Mouse (Mus musculus): ENCODE measurements around the gene Myocd. TPM values are rescaled to one million over a fixed set of nuclear protein-coding genes. Genes with fewer than 3 reads are reported as not detected.
A peak's percentile ranks its signal among the peaks of the same experiment; 100 is the strongest.

Myocd gene
- total RNA-seq, 2 experiments from 2014 or later, result 0.61 to 0.70 TPM

DNA sequence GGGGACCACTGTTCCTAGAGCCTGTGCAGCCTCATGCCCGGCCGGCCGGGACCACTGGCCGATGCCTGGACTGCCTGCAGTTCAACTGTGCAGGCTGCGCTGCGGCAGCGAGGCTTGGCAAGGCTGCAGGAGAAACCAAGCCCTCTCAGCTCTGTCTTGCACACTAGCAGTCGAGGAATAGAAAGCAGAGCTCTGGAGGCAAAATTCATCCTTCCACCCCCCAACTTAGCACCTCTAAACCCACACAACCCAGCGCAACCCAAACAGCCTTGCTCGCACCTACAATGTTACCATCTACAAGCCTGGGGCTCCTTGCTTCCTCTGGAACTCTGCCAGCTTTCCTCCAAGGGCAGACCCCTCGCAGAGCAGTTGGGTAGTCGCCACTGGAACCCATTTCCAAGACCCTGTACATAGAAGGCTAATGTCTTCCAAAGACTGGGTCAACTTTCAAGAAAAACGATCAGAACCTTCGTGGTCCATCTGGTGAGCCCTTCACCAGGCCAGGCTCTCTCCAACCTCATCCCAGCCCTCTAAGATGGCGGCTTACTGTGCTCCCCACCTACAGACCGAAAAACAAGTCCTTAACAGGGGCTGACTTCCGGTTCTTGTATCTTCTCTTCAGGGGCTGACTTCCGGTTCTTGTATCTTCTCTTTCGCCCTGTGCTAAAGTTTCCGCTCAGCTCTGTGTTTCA is 111.7 kb downstream of the Myocd start:
- Histone ChIP-seq H3K4me3 (no peak overlapping the region), H3K27ac (no peak overlapping the region)
- intact Hi-C loops (cut with DNase I), result no loop called here
- no peak for TF ChIP-seq CTCF (IDR thresholded peaks at IDR 0.05)
- DNase-seq, result no peak

DNA sequence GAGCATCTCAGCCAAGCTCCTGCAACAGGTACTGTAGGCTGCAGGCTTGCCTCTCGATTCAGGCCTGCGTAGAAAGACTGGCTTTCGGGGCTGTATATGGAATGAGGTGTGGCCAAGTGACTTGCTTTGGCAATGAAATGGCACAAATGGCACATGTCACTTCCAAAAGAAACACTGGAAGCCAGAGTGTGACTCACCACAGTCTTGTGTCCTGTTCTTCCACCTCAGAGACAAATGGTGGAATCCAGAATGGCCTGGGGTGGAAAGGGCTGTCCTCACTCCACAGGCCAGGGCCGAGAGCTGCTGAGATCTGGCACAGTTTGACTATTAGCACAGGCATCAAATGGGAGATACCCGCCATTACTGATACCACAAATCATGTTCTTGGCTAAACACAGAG is 116.8 kb downstream of the Myocd start:
- intact Hi-C loops (cut with DNase I), result no loop called here
- TF ChIP-seq CTCF (IDR thresholded peaks at IDR 0.05), result no peak
- Histone ChIP-seq H3K4me3 (no peak overlapping the region), H3K27ac (no peak overlapping the region)
- DNase-seq, result no peak

DNA sequence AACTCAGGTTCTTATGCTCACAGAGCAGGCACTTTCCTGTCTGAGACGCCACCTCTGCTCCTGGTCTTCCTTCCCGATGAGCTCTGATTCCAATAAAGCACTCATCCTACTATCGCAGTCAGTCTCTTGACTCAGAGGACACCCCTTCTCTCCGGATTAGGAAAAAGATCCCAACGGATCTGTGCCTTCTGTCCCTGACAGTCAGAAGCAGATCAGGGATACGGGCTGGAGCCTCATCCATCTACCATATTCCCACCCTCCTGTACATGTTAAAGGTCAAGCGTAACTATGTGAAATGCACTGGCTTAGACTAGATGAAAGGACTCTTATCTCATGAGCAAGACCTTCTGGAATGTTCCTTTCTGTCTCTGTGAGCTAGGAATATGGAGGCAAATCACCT is 121.3 kb downstream of the Myocd start:
- H3K4me3 ChIP-seq, result no peak overlapping the region
- no peak overlapping the region for H3K27ac ChIP-seq
- DNase-seq, result no peak
- intact Hi-C loops (cut with DNase I), result no loop called here
- no peak for TF ChIP-seq CTCF (IDR thresholded peaks at IDR 0.05)

DNA sequence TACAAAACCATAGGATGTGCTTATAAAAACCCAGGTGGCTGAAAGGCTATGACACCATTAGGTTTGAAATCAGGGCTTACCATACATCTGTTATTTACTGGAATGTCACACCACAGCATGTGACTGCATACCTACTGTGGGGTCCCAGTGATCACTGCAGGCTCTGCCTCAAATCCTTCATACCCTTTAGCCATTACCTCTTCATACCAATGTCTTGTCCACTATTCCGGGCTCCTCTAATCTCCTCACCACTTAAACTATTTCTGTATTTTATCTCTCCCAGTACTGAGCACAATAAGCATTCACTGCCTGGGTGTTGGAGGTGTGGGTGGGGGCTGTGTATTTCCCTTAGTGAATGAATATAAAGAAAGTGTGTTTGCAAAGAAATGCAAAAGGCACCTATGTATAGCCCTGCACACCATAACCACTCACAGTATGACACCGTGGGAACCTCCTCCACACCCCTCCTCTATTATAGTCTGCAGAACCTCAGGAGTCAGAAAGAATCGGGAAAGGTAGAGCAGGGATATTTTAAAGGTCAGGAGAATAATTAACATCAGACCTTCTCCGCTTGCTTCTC is 126.9 kb downstream of the Myocd start:
- Histone ChIP-seq H3K27ac (no peak overlapping the region), H3K4me3 (no peak overlapping the region)
- no peak for DNase-seq
- intact Hi-C loops (cut with DNase I), result no loop called here
- TF ChIP-seq CTCF (IDR thresholded peaks at IDR 0.05), result no peak

DNA sequence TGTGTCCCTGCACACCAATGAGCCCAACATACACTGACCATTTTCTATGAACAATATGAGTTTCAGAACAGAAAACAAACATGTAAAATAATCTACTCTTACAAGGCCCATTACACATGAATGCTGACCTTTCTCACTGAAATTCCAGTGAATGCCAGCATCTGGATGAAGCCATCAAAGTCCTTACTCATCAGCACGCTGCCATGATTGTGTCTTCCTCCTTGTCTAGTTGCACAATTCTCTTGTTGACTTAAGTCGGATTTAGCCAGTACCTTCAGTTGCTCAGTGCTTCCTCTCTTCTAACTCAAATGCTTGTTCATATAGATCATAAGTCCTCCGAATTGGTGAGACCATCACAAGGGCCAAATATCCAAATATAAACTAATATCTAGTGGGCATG is 130.8 kb downstream of the Myocd start:
- no peak for TF ChIP-seq CTCF (IDR thresholded peaks at IDR 0.05)
- H3K4me3 ChIP-seq, result no peak overlapping the region
- no peak for DNase-seq
- no peak overlapping the region for H3K27ac ChIP-seq
- intact Hi-C loops (cut with DNase I), result no loop called here

DNA sequence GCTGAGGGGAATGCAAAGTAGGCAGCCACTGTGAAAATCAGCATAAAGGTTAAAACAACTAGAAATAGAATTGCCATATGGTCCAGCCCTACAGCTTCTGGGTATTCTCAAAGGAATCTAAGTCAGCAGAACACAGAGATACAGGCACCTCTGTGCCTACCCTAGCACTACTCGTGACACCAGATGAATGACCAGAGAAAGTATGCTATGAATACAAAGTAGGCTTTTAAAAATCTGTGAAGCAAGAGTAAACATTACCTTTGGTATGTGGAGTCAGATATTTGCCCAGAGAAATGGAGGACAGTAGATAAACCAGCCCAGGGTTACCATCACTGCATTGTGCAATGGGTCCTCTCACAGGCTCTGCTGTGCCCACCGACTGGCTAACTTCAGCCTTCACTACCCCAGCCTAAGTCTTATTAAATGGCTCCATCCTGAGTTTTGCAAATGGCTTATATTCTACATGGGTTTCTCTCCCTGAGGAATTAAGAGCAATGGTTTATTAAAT is 132.6 kb downstream of the Myocd start:
- TF ChIP-seq CTCF (IDR thresholded peaks at IDR 0.05), result no peak
- Histone ChIP-seq H3K4me3 (no peak overlapping the region), H3K27ac (no peak overlapping the region)
- no peak for DNase-seq
- intact Hi-C loops (cut with DNase I), result no loop called here

DNA sequence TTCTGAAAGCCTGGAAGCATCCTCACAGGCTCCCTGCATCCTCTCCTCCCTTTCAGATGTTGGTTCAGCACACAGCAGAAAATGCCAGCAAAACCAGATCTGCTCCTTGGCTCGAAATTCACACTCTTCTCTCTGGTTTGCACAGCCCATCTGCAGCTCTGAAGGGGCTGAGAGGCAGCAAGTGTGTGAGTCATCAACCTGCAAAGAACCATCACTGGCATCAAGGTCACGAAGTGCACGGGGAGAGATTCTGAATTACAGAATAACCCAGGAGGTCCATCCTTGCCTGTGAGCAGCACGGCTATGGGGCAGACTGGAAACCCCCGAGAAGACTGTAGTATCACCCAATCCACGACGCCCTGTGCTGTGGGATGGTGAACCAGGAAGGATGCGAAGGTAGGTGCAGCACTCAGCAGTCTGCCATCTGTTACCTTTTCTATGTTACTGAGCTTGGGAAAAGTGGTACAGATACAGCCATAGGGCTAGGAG is 134.5 kb downstream of the Myocd start:
- intact Hi-C loops (cut with DNase I), result no loop called here
- no peak overlapping the region for H3K27ac ChIP-seq
- no peak for DNase-seq
- TF ChIP-seq CTCF (IDR thresholded peaks at IDR 0.05), result no peak
- no peak overlapping the region for H3K4me3 ChIP-seq

DNA sequence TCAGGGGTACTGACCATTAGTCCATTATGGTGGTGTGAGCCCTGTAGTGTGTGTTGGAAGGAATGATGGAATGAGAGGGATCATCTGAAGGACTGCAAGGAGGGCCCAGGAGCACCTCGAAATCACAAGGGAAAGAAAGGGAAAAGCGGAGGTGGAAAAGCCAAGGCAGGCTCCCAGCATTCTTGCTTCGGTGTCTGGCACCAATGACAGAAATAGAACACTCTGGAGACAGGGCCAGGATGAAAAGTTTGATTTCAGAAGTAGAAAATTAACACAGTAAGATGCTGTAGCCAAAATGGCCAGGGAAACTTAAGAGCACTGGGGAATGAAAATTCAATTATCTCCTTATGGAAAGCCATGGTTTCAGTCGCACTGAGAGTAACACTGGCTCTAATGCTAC is 136.1 kb downstream of the Myocd start:
- TF ChIP-seq CTCF (IDR thresholded peaks at IDR 0.05), result no peak
- intact Hi-C loops (cut with DNase I), result no loop called here
- Histone ChIP-seq H3K4me3 (no peak overlapping the region), H3K27ac (no peak overlapping the region)
- DNase-seq, result no peak

DNA sequence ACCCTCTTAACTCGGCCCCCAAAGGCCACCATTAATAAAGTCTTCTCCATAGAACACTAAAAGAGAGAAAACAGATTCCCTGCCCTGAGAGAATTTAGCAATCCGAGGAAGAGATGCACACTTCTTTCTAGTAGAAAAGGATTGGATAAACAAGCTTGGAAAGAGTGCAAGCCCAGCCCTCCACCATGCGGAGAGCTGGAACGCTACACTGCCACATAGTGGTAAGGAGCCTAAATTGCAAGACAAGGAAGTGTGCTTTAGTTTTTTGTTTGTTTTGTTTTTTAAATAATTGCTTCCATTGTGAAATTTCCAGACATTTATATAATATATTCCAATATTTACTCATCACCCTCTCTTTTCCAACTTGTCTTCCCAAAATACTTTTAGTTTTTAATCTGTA is 140.7 kb downstream of the Myocd start:
- Histone ChIP-seq H3K27ac (no peak overlapping the region), H3K4me3 (no peak overlapping the region)
- peak; percentile 56 for TF ChIP-seq CTCF (IDR thresholded peaks at IDR 0.05)
- intact Hi-C loops (cut with DNase I), result no loop called here
- no peak for DNase-seq

DNA sequence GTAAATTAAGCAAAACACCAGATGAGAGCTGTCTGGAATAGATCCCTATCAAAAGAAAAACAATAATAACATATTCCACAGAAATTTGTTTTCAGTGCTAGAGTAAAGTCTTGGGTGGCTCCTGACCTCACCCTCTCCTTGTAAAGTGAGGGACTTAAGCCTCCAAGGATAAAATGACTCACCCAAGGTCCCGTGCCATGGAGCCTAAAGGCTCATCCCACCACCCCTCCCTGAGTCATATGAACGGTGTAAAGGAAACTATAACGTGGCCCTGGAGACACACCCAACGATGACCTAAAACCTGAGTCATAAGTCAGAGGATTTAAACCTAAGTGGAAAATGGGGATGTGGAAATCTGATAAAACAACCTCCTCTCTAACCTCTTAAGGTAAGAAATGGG is 141.1 kb downstream of the Myocd start:
- intact Hi-C loops (cut with DNase I), result no loop called here

DNA sequence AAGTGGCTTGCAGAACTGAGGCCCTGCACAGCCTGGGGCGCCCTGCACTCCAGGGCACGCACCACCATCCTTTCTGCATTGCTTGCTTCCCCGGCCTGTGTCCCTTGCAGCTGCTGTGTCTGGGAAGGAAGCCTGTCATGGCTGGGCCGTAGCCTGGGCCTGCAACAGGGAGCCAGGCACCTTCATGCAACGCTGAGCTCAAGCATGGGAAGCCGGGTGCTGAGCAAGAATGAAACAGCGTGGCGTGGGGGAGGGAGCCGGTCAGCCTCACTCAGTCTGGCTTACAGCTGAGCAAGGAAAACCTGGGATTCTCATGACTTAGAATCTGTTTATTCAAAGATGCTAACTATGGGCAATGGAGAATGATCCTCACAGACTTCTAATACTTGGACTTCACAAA is 143.2 kb downstream of the Myocd start:
- DNase-seq, result peak; percentile 25

More for the DNA sequence above, 141.1 kb downstream of the Myocd start:
- no peak for TF ChIP-seq CTCF (IDR thresholded peaks at IDR 0.05)
- no peak overlapping the region for H3K4me3 ChIP-seq
- DNase-seq, result no peak
- no peak overlapping the region for H3K27ac ChIP-seq

More for the DNA sequence above, 143.2 kb downstream of the Myocd start:
- Histone ChIP-seq H3K27ac (no peak overlapping the region), H3K4me3 (no peak overlapping the region)
- no peak for TF ChIP-seq CTCF (IDR thresholded peaks at IDR 0.05)
- intact Hi-C loops (cut with DNase I), result no loop called here

Other genes with a start within 250 kb of the Myocd start
- gene 1700086D15Rik, start 110.1 kb downstream of the Myocd start, total RNA-seq (2021), result under 1 TPM in 1 of 2 experiments, not detected in 1; 0.23 TPM
- gene Arhgap44, start 107.0 kb downstream of the Myocd start, total RNA-seq (2021), result 10 to 100 TPM in 1 of 2 experiments, 1 to 10 TPM in 1; 8.5 to 11.7 TPM

Data from gastrocnemius, adult 2 months (tissue).